Mouse (Mus musculus) adrenal gland, postnatal 10 days (tissue): ENCODE data around the gene Ino80b. TPM values are rescaled to one million over a fixed set of nuclear protein-coding genes. Genes with fewer than 3 reads are reported as not detected.

Source experiments
- DNase-seq: peaks from one replicate; pipeline ENCODE4 v3.0.0; 2021; ENCODE audit warnings: mixed read lengths
- total RNA-seq, 2 experiments: library from RNA; stranded (reverse); gene quantifications; 2 replicates each; pipeline ENCODE4 v1.2.3; 2021

The Ino80b gene
- total RNA-seq, 2 experiments from 2014 or later = 20.7 to 25.7 TPM

DNA sequence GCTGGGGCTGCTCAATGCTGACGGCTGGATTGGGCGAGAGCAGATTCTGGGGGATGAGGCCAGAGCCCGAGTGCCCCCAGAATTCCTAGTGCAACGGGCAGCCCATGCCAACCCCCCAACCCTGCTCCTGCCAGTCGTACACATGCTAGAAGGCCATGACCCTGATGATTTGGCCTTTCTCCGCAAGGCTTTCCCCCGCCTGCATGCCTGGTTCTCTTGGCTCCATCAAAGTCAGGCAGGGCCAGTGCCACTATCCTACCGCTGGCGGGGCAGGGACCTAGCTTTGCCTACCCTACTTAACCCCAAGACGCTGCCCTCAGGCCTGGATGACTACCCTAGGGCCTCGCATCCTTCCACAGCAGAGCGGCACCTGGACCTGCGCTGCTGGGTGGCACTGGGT lies 7.6 kb downstream of the Ino80b start:
- peak; percentile 35 for DNase-seq

DNA sequence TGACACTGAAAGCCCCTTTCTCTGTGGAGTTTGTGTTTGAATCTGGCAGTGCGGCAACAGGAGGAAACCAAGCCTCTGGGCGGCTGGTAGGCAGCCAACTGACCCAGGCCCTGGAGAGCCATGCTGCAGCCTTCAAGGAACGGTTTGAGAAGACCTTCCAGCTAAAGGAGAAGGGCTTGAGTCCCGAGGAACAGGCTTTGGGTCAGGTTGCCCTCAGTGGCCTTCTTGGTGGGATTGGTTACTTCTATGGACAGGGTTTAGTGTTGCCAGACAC lies 8.1 kb downstream of the Ino80b start:
- DNase-seq = no peak

DNA sequence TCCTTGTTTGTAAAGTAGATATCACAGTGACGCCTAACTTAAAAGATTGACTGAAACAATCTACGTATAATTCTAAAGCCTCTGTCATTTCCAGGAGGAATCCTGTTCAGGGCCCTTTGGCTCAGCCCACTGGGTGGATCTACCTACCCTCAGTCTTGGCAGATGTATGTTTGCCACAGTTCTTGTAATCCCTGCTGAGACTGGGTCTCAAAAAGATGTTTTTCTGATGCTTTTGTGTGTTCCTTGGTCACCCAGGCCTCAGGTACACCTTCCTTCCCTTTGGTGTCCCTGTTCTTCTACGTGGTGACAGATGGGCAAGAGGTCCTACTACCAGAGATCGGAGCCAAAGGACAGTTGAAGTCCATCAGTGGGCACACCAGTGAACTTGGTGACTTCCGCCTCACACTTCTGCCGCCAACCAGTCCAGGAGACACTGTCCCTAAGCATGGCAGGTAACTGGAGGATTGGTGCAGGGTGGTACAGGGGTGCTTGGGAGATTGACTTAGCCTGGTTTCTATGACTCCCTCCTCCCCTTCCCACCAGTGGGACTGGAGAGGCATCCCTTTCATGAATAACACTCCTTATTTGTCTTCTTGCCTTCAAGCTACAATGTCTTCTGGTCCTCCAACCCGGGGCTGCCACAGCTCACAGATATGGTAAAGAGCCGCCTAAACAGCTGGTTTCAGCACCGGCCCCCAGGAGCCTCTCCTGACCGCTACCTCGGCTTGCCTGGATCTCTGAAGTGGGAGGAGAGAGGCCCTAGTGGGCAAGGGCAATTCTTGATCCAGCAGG lies 8.7 kb downstream of the Ino80b start:
- no peak for DNase-seq

DNA sequence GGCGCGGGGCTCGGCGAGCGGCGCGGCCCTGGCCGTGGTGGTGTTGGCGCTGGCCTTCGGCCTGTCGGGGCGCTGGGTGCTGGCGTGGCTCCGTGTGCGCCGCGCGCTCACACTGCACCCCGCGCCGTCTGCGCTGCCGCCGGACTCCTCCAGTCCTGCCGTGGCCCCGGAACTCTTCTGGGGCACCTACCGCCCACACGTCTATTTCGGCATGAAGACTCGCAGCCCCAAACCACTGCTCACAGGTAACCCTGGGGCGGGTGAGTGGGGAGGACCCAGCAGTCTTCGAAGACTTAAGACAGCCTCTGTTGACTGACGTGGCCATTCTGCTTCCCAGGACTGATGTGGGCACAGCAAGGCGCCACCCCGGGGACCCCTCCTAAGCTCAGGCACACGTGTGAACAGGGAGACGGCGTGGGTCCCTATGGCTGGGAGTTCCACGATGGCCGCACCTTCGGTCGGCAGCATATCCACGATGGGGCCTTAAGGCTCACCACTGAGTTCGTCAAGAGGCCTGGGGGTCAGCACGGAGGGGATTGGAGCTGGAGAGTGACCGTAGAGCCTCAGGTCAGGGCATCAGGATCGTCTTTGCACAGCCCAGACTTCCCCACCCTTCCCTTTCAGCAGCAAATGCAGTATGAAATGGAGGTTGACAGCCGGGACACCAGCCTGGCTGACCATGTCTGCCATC lies 9.4 kb downstream of the Ino80b start:
- no peak for DNase-seq

DNA sequence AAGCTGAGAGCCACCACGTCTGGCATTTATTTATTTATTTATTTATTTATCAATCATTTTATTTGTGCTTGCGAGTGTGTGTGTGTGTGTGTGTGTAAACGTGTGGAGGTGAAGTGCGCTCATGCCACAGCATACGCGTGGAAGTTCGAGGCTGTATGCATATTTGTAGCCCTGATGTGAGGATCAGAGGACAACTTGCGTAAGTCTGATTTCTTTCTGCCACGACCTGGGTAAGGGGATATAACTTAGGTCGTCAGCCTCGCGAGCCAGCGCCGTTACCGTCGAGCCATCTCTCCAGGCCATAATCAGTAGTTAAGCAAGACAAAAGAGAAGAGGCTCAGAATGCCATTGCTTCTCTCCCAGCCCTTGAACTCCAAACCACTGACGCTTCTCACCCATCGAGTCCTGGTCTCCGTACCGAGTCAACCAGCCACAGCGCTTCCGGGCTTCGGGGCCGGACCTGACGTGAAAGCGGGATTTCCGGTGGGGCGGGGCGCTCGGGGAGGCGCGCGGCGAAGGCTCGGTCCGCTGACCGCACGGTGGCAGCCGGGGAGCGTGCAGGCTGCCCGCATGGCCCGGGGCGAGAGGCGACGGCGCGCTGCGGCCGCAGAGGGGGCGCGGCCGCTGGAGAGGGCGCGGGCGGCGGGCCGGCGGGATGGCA lies 10.1 kb downstream of the Ino80b start, which contains the start of gene Mogs:
Gene Mogs (plus strand): TSS at position 486 of the 661 bp plus-strand sequence.
- DNase-seq = peak; percentile 98

DNA sequence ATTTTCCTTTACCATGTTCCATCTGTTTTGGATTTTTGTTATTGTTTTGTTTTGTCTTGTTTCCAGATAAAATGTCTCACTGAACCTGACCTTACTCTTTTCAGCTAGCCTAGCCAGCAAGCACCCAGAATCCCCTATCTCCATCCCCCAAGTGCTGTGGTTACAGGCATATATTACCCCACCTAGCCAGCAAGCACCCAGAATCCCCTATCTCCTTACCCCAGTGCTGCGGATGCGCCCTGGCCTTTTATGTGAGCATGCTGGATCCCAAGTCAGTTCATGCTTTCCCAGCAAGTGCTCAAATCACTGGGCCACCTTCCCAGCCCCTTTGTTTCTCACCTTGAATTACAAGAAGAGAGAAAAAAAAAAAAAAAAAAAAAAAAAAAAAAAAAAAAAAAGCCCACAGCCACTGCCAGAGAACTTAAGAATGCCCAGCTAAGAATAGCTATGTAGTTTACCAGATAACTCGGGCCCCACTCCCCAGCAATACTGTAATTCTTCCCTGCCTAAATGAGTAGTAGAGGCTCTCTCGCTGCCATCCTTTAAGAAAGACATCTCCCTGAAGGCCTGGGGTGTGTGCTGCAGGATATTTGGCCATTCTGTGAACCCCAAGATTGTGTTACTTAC lies 13.6 kb downstream of the Ino80b start:
- no peak for DNase-seq

DNA sequence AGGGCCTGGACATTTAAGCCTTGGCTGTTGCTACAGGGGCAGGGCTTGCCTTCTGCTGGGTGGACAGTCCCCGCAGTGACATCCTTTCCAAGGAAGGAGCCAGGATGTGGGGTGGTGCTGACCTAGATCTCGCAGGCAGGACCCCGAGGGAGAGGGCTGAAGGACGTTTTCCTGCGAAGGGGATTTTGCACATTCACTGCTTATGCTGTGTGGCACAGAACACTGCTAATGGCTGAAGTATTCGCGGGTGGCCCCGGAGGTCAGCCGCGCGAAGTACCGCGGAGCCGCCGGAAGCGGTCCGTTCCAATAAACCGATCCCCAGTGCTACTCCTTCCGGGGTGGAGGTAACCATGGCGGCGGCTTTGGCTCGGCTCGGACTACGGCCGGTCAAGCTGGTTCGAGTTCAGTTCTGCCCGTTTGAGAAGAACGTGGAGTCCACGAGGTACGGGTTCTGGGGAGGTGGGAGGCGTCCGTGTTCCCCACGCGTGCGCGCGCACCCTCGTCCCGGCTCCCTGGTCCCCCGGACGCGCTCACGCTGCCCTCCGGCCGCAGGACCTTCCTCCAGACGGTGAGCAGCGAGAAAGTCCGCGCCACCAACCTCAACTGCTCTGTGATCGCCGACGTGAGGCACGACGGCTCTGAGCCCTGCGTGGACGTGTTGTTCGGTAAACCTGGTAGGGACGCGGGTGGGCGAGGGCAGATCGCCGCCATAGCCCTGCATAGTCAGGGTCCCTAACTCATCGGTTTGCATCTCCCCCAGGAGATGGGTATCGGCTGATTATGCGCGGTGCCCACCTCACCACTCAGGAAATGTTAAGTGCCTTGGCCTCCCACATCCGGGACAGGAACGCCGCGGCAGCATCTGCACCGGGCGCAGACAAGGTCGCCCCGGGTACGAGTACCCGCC lies 16.2 kb downstream of the Ino80b start, which contains the start of gene Mrpl53:
Gene Mrpl53 (plus strand): TSS at position 279 of the 907 bp plus-strand sequence.
- peak; percentile 92 for DNase-seq

DNA sequence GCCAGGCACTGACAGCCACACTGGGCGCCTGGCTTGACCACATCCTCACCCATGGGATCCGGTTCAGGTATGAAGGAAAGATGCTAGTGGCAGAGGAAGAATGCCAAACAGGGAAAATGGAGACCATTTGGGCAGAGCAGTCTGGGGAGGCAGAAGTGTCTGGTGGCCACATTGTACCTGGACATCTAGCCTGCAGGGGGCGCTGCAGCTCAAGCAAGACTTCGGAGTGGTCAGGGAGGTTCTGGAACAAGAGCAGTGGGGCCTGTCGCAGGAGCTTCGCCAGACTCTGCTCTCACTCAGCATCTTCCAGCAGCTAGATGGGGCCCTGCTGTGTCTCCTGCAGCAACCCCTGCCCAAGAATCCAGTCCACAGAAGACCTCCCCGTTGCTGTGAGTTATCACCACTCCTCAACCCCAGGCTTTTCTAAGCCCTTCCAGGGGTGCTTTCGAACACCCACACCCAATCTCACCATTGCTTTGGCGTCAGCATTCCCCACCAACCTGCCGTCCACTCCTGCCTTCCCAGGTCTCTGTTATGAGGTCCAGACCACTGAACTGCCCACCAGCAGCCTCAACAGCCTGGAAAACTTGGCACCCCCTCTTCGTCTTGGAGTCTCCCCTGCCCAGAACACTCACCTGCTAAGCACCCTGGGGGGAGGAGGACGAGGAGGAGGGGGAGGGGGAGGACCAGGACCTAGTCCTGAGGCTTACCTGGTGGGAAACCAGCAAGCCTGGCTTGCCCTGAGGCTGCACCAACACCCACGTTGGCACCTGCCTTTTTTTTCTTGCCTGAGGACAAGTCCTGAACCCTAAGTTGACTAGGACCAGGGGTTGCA lies 17.4 kb downstream of the Ino80b start:
- peak; percentile 91 for DNase-seq

DNA sequence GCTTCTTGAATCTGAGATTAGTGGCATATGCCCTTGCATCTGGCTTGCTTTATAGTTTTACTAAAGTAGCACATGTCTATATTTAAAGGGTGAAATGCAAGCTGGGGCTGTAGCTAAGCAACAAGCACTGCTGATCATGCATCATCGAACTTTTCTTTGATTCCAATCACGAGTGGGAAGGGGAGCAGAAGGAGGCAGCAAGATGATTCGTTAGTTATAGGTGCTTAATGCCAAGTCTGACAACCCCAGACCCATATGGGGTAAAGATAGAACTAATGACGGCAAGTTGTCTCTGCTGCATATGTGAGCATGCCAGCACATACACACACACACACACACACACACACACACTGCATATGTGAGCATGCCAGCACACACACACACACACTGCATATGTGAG lies 21.1 kb downstream of the Ino80b start:
- DNase-seq = no peak

DNA sequence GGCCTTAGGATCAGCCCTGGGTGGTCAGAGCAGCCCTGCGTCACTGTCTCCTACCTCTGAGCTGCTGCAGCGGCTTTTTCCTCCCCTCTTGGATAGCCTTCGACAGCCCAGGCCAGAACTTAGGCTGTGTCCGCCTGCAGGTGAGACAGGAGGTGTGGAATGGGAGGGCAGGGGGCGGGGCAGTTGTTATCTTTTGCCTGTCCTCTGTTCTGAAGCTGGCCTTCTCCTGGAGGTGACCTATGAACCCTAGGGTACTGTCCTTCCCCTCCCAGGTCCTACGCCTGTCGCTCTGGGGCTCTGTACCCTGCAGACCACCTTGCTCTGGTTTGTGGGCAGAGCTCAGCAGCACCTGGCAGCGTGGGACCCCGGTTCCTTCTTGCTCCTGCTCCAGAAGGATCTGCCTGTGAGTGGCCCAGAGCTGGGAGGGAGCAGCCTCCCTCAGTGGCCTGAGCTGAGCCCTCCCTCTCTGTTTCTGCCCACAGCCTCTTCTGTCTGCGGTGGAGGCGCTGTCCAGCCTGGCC lies 22.0 kb downstream of the Ino80b start:
- no peak for DNase-seq

DNA sequence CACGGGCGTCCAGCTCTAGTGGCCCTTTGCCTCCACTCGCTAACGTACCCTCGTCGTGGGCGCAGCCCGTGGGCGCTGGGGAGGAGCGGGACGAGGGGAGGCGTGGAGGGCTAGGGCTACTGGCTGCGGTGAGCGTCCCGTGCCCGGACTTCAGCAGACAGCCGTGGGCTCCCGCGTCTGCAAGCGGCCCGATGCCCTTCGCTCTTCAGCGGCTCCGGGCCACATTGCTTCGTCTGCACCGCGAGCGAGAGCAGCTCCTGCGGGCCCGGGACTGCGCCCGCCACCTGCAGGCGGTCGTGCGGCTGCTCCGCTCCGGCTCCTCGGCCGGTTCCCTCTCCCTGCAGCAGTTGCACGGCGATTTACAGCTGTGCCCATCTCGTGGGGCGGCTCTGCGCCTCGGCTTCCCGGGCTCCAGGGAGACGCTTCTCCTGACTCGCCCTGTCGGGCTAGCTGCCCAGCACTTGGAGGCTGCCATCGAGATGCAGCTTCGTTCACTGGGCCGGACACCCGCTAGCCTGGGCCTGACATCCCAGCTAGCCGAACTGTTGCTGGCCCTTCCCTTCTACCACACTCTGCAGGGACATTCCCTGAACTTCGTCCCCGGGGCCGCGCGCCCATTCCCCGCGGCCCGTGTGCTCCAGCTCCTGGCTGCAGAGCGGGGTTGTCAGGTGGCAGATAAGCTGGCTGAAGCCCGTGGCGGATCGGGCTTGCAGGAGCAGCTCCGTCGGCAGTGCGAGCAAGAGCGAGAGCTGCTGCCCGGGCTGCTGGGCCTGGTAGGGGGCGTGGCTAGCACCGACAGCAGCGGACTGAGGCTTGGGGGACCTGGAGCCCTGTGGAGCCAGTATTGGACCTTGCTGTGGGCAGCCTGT lies 23.3 kb downstream of the Ino80b start:
- DNase-seq = peak; percentile 80

DNA sequence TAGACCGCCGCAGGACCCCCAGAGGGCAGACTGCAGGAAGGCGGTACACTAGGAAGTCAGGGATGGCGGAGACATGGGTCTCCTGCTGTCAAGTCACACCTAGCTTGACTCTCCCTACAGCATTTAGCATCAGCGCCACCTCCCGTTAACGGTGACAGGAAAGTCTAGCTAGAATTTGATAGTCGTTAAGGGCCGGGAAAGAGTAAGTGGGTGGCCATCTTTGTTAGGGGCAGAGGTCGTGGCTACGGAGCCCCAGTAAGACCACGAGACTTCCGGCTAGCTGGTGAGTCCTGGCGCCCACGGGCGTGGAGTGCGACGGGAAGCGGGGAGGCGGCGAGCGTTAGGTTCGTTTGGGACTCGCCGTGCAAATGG lies 23.9 kb downstream of the Ino80b start, which contains the start of the genes Ccdc142 and Gm42688:
Gene Ccdc142 (plus strand): TSS at position 286 of the 372 bp plus-strand sequence.
Gene Gm42688 (plus strand): TSS at position 302 of the 372 bp plus-strand sequence.
- peak; percentile 92 for DNase-seq

DNA sequence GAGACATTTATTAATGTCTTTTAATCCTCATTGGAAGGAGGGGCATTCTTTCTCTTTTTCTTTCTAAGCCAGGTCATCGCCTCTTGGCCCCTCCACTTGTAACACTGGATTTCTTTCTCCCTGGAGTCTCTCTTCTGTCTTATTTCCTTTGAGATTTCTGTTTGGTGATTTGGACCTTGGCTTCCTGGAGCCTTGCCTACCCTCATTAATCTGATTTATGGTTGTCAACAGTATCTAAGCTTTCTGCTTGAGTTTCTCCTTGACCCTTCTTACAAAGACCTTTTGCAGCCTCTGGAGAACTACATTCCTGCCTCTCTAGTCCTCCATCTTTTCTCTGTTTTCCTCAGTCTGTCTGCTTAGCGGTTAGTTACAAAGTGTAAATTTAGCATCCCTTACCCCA lies 26.8 kb downstream of the Ino80b start:
- DNase-seq = peak; percentile 74

DNA sequence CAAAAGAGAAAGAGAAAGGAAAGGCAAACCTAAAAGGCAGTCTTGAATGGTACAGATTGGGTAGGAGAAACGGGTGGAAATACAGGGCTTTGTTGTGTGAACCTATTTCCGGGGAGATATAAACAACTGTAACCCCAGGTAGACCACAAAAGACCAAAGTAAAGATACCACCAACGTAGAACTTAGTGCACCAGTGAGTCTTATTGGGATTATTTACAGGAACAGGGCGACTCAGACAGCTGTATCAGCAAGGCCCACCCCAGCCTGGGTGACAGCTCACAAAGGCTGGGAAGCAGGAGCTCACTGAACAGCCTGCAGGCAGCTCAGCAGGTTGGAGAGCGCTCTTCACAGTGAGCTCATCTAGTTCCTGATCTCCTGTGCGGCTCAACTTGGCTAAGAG lies 29.3 kb downstream of the Ino80b start:
- no peak for DNase-seq

DNA sequence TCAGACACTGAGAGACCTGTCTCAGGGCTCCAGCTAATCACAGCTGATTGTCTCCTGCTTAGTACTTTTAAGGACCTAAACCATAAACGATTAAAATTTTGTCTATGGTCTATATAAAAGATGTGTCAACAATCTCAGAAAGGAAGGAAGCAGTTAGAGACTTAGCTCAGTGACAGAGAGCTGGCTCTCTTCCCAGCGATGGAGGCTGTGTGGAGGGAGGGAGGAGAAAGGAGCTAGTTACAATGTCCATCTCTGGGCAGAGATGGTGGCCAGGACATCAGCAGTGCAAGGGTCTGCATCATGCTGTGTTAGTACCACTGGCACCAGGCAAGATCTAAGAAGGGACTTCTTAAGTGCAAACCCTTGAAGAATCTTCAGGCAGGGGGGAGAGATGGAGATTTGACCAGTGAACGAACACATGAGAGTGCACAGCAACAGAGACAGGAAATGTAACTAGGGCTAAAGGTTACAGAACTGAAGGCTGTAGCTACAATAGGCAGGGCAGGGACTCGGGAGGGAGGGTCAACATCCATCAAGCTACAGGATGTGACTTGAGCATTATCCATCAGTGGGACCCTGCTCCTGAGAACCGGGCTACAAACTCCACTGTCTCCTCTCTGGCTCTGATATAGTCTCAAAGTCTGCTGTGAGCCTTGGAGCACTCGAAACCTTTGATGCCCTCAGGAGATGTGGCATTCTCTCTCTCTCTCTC lies 32.7 kb downstream of the Ino80b start:
- peak; percentile 62 for DNase-seq

DNA sequence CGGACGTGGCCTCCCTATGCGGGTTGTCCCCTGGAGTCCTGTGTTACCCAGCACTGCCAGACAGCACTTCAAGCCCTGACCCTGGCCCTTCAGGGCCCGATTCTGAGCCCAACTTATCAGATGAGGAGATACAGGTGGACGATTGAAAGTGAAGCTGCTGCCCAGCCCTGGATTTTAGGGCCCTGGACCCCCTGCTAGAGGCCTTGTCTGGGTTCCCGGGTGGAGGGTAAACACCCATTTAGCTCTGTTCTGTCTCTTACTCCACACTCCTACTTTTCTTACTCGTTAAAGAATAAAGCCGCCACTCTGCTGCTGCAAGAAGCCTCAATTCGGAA lies 37.3 kb downstream of the Ino80b start:
- no peak for DNase-seq

DNA sequence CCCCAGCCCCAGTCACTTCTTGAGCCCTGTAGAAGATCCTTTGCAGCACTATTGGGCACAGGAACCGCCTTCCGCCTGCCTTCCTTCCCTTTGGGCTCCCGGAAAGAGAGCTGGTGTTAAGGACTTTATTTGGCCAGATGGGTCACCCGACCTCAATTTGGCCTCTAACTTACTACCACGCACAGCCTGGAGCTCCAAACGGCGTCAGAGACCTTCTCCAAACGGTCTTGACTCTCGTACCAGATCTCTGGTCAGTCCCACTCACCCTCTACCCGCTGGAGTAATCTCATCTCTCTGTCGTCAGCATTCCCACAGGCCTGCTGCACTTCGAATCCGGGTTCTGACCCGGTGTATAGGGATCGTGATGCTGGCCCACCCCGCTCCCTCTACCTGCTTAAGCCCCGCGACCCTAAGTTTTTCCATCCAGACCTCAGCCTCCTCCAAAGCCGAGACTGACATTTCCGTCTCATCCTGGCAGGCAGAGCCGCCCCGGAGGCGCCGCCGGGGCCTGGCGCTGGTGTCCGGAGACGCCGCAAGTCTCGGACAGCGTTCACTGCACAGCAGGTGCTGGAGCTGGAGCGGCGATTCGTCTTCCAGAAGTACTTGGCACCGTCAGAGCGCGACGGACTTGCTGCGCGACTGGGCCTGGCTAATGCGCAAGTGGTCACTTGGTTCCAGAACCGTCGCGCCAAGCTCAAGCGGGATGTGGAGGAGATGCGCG lies 37.9 kb downstream of the Ino80b start:
- DNase-seq = peak; percentile 69
